Mouse (Mus musculus): ENCODE results near the gene Slc50a1.

GRCm38 (mm10) chr3:89225918-89226317, 44.5 kb downstream of the Slc50a1 start:
- no peak for TF ChIP-seq POLR2A (IDR thresholded peaks at IDR 0.05; ENCODE audit: borderline replicate concordance, control insufficient read depth, low read depth, low read length)
- no peak for TF ChIP-seq CTCF (IDR thresholded peaks at IDR 0.05; ENCODE audit: control insufficient read depth, insufficient read depth, low read length)
